Mouse (Mus musculus): ENCODE data around the gene Rbm25. TPM values are rescaled to one million over a fixed set of nuclear protein-coding genes. Genes with fewer than 3 reads are reported as not detected.
A peak's percentile ranks its signal among the peaks of the same experiment; 100 is the strongest.
"Not testable (repeated sequence)": the region's sequence is repeated elsewhere in the genome, so short reads cannot be mapped to it uniquely, and the experiment has no call there.

Gene Rbm25
- polyA plus RNA-seq, 1 experiment = 5.2 TPM

GRCm38 (mm10) chr12:83602285-83602684, 28.8 kb upstream of the Rbm25 start:
- H3K27me3 ChIP-seq (ENCODE audit: control insufficient read depth) = no peaks in the 10 kb centered on the region
- no peak overlapping the region for H3K4me3 ChIP-seq (replicated peaks)
- no peaks in the 10 kb centered on the region for H3K9me3 ChIP-seq (ENCODE audit: control insufficient read depth, low read length)
- TF ChIP-seq TAL1 (IDR thresholded peaks at IDR 0.05; ENCODE audit: low read length) = no peak
- TF ChIP-seq GATA1 (IDR thresholded peaks at IDR 0.05; ENCODE audit: low read length) = no peak
- H3K4me1 ChIP-seq (ENCODE audit: control insufficient read depth) = peaks cover 25% of the 10 kb centered on the region
- H3K36me3 ChIP-seq (ENCODE audit: control insufficient read depth) = no peaks in the 10 kb centered on the region

DNA sequence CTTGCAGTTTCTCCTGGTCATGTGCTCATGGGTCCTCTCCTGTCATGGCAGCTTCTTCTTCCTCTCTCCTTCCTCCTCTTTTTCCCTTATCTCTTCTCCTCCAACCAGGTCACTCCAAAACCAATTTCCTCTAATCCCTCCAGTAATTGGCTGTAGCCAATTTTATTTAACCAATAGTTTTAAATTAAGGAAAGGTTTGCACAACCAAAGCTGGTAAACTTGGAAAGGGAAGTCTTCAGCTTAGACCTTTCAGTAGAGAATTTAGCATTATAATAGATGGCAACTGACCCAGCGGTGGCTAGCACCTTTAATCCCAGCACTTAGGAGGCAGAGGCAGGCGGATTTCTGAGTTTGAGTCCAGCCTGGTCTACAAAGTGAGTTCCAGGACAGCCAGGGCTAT, 24.6 kb upstream of the Rbm25 start:
- not testable (repeated sequence) for H3K36me3 ChIP-seq (ENCODE audit: control insufficient read depth); H3K27me3 ChIP-seq (ENCODE audit: control insufficient read depth); H3K4me3 ChIP-seq (replicated peaks); H3K9me3 ChIP-seq (ENCODE audit: control insufficient read depth, low read length)
- H3K4me1 ChIP-seq (ENCODE audit: control insufficient read depth) = peaks cover 19% of the 10 kb centered on the region

- Histone ChIP-seq H3K4me3 (replicated peaks) (no peak overlapping the region), H3K9me3 (ENCODE audit: control insufficient read depth, low read length) (no peaks in the 10 kb centered on the region), H3K4me1 (ENCODE audit: control insufficient read depth) (peaks cover 4% of the 10 kb centered on the region), H3K36me3 (ENCODE audit: control insufficient read depth) (no peaks in the 10 kb centered on the region), H3K27me3 (ENCODE audit: control insufficient read depth) (peaks cover 24% of the 10 kb centered on the region)
- TF ChIP-seq TAL1 (IDR thresholded peaks at IDR 0.05; ENCODE audit: low read length) (no peak), GATA1 (IDR thresholded peaks at IDR 0.05; ENCODE audit: low read length) (no peak)
Measured at GRCm38 (mm10) chr12:83617261-83617660, 13.8 kb upstream of the Rbm25 start.

- H3K27me3 ChIP-seq (ENCODE audit: control insufficient read depth) = peaks cover 28% of the 10 kb centered on the region
Measured at GRCm38 (mm10) chr12:83618981-83619380, 12.1 kb upstream of the Rbm25 start.

DNA sequence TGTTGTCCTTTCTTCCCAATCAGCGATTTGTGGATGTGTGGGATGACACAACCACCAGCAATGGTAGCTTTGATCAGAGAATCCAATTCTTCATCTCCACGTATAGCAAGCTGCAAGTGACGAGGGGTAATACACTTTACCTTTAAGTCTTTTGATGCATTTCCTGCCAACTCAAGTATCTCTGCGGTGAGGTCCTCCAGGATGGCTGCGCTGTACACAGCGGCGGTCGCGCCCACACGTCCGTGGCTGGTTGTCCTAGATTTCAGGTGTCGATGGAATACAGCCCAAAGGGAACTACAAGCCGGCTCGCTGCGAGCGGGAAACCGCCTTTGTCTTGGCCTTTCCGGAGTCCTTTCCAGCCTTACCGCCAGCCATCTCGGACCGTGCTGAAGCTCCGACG, 10.3 kb upstream of the Rbm25 start:
- H3K27me3 ChIP-seq (ENCODE audit: control insufficient read depth) = peaks cover 28% of the 10 kb centered on the region
- H3K36me3 ChIP-seq (ENCODE audit: control insufficient read depth); H3K9me3 ChIP-seq (ENCODE audit: control insufficient read depth, low read length); H3K4me1 ChIP-seq (ENCODE audit: control insufficient read depth); H3K4me3 ChIP-seq (replicated peaks): not testable (repeated sequence)

More at GRCm38 (mm10) chr12:83618981-83619380, 12.1 kb upstream of the Rbm25 start:
- Histone ChIP-seq H3K4me3 (replicated peaks) (no peak overlapping the region), H3K4me1 (ENCODE audit: control insufficient read depth) (peaks cover 4% of the 10 kb centered on the region), H3K36me3 (ENCODE audit: control insufficient read depth) (no peaks in the 10 kb centered on the region), H3K9me3 (ENCODE audit: control insufficient read depth, low read length) (no peaks in the 10 kb centered on the region)
- TF ChIP-seq GATA1 (IDR thresholded peaks at IDR 0.05; ENCODE audit: low read length) (no peak), TAL1 (IDR thresholded peaks at IDR 0.05; ENCODE audit: low read length) (no peak)

GRCm38 (mm10) chr12:83622031-83622755, 8.8 kb upstream of the Rbm25 start:
- no peaks in the 10 kb centered on the region for H3K36me3 ChIP-seq (ENCODE audit: control insufficient read depth)
- no peak overlapping the region for H3K4me3 ChIP-seq (replicated peaks)
- H3K4me1 ChIP-seq (ENCODE audit: control insufficient read depth) = peaks cover 4% of the 10 kb centered on the region
- TF ChIP-seq GATA1 (IDR thresholded peaks at IDR 0.05; ENCODE audit: low read length) (no peak), TAL1 (IDR thresholded peaks at IDR 0.05; ENCODE audit: low read length) (no peak)
- peaks cover 28% of the 10 kb centered on the region for H3K27me3 ChIP-seq (ENCODE audit: control insufficient read depth)
- H3K9me3 ChIP-seq (ENCODE audit: control insufficient read depth, low read length) = no peaks in the 10 kb centered on the region

DNA sequence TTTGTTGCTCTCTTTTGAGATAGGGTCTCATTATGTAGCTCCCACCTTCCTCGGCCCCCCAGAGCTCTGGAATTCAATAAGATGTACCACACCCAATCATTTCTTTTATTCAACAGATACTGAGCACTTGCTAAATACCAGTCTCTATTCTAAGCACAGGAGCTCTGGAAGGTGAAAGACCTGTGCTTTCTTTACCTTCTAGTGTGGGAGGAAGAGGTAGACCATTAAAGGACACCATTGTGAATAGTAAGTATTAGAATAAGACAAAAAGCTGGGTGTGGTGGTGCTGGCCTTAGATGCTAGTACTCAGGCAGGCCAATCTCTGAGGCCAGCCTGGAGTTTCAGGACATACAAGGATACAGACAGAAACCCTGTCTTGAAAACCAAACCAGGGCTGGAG, 6.7 kb upstream of the Rbm25 start:
- peaks cover 4% of the 10 kb centered on the region for H3K4me1 ChIP-seq (ENCODE audit: control insufficient read depth)
- no peaks in the 10 kb centered on the region for H3K9me3 ChIP-seq (ENCODE audit: control insufficient read depth, low read length)
- H3K27me3 ChIP-seq (ENCODE audit: control insufficient read depth) = peaks cover 25% of the 10 kb centered on the region
- no peaks in the 10 kb centered on the region for H3K36me3 ChIP-seq (ENCODE audit: control insufficient read depth)
- no peak overlapping the region for H3K4me3 ChIP-seq (replicated peaks)
- TF ChIP-seq GATA1 (IDR thresholded peaks at IDR 0.05; ENCODE audit: low read length) = no peak
- no peak for TF ChIP-seq TAL1 (IDR thresholded peaks at IDR 0.05; ENCODE audit: low read length)

DNA sequence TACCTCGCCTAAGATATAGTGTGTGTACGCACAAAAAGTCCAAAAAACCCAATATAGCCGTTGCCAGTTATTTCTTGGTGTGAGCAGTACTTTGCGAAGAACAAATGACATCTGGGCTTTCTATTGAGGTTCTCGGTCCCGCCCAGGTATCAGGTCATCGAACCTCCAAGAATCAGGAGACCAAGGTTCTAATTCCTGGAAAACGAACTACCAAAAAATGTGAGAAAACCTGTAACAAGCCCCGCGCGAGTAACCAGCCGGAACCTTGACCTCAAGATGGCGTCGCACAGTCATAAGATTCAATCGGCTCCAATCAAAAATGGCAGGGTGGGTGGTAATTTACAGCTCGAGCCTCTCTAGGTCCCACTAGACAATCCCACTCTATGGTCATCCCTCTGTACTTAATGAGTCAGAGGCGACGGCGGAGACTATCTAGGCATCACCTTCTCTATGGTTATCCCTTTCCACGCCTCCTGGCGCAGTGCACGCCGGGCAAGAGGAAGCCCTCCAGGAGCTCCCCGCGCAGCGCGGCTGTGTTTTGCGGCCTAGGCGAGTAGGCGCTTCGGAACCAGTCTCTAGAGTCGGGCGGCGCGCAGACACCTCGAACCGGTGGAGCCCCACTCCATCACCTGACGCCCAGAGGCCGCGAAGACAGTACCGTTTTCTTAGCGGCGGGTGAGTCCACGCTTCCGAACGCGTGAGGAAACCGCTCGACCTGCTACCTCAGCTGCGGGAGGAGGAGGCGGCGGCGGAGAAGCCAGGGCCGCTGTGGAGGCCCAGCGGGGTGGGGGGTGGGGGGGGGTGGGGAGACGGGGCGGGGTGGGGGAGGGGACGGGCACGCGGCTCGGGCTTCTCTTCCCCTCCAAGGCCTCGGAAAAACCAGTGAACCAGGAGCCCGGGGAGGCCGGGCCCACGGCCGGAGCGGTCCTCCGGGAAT, 975 bp downstream of the Rbm25 start:
- no peaks in the 10 kb centered on the region for H3K9me3 ChIP-seq (ENCODE audit: control insufficient read depth, low read length)
- TF ChIP-seq TAL1 (IDR thresholded peaks at IDR 0.05; ENCODE audit: low read length) (no peak), GATA1 (IDR thresholded peaks at IDR 0.05; ENCODE audit: low read length) (no peak; the same call in 1 of the 2 replicates)
- H3K27me3 ChIP-seq (ENCODE audit: control insufficient read depth) = no peaks in the 10 kb centered on the region
- peak overlapping the region; percentile 96 for H3K4me3 ChIP-seq (replicated peaks)
- peaks cover 20% of the 10 kb centered on the region for H3K4me1 ChIP-seq (ENCODE audit: control insufficient read depth)
- peaks cover 24% of the 10 kb centered on the region for H3K36me3 ChIP-seq (ENCODE audit: control insufficient read depth)

DNA sequence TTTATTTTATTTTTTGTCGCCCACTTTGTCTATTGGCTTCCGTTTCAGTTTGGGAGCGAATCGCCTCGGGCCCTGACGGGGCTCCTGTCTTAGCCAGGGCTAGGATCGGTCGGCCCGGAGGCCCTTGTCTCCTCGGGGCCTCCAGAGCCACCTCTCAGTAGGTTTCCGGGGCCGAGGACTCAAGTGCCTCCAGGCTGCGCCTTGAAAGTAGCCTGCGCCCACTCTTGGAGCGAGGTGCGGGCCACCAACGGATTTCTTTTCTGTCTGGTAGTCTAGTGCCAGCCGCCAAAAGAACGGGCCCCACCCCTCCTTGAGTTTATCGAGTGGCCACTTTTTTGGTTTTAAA, 1.6 kb downstream of the Rbm25 start:
- peaks cover 30% of the 10 kb centered on the region for H3K36me3 ChIP-seq (ENCODE audit: control insufficient read depth)
- H3K27me3 ChIP-seq (ENCODE audit: control insufficient read depth) = no peaks in the 10 kb centered on the region
- H3K4me1 ChIP-seq (ENCODE audit: control insufficient read depth) = peaks cover 23% of the 10 kb centered on the region
- peak overlapping the region; percentile 96 for H3K4me3 ChIP-seq (replicated peaks)
- no peaks in the 10 kb centered on the region for H3K9me3 ChIP-seq (ENCODE audit: control insufficient read depth, low read length)
- TF ChIP-seq TAL1 (IDR thresholded peaks at IDR 0.05; ENCODE audit: low read length) (no peak), GATA1 (IDR thresholded peaks at IDR 0.05; ENCODE audit: low read length) (no peak)

All from erythroblast, embryonic 14.5 days (primary cell).